Mouse (Mus musculus): ENCODE measurements around the gene Gcnt4.
A peak's percentile ranks its signal among the peaks of the same experiment; 100 is the strongest.
"Not testable (repeated sequence)": the region's sequence is repeated elsewhere in the genome, so short reads cannot be mapped to it uniquely, and the experiment has no call there.

The Gcnt4 gene

DNA sequence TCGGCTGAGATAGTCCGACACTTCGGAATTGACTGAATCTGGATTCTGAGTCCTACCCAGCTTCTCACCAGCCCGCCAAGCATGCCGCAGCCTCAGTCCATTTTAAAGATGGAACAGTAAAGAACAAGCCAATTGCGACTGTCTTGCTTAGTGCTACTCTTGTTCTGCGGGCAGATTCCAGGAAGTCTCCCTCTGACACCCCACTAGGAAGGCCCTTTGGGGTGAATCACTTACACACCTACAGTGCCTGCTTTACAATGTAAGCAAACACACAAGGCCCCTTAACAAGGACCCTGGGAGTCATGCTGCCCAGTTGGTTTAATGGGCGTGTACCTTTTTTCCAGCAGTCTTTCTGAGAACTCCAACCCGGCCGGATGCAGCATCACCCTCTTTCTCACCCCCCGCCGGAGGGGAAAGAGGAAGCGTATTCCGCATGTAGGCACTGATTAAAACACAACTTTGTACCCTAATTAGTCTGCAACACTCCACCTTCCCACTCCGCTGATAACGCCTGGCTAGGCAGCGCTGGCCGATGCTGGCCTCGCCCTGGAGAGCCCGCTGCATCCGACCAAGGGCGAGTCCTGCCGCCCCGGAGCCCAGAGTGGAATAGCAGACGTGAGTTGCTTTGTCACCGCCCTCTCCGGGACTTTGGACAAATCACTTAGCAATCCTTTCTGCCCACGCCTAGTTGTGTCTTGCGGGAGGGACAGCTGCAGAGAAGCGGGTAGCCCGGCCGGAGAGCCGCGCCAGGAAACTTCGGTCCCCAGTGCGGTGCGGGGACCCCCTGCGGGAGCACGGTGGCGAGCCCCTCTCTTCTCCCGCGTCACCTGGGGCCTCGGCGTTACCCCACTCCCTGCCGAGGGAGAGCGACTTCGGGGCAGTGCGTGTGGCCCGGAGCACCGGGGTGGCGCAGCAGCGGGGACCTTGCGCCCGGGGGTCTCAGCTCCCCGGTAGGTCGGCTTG, at the start of gene Gcnt4:
Gene Gcnt4, plus strand, starts transcription at position 691 of the 963 bp plus-strand sequence.
- peak; percentile 71 for DNase-seq (ENCODE audit: low spot score)

DNA sequence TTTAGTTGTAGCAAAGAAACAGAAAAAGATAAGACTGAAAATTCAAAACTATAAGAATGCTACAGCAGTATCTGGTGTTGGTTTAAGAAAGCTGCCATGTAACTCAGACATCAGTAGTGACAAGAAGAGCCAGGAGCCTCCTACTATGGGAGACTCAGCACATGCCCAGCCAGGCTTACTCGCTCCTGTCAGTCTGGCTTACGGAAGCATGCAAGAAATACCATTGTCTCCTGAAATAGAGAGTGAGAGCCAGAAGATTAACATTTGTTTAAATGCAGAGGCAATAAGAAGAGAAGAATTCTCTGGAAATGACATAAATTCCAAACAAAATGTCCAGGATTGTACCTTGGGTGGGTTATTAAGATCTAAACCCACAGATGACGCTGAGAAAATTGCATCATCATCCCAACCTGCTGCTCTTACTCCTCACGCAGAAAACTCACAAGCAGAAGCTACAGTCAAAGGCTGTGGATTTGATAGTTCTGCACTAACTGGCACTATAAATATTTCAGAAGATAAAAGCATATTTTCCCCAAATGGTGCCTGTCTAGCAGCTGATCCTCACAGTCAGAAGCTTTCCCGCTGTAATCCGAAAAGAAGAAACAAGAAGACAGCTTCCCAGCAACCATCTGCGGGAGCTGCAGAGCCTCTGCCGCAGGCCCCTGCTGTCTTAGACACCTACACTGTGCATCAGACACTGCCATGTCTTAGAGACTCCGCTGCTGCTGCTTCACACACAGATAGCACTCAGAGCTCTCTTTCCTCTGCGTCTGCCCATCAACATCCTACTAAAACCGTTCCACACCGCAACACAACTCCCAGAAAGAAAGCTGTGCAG, 46.0 kb upstream of the Gcnt4 start:
- DNase-seq (ENCODE audit: low spot score): no peak

DNA sequence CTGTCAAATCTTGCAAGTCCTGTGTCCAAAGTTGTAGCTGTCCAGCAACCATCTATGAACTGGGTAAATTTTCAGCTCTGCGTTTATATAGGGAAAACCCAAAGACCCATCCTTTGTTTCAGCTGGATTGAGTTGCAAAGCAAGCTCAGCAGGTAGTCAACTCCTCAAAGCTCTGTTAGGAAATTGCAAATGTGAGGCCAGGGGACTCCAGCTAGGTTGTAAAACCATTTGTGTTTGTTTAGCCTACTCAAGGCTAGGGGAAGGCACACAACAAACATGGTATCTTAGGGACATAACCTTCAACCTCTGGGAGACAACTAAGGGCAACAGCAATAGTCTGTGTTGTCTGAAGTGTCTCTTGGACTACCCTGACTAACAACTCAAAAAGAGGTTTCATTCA, 40.0 kb upstream of the Gcnt4 start:
- no peak for DNase-seq (ENCODE audit: low spot score)

DNA sequence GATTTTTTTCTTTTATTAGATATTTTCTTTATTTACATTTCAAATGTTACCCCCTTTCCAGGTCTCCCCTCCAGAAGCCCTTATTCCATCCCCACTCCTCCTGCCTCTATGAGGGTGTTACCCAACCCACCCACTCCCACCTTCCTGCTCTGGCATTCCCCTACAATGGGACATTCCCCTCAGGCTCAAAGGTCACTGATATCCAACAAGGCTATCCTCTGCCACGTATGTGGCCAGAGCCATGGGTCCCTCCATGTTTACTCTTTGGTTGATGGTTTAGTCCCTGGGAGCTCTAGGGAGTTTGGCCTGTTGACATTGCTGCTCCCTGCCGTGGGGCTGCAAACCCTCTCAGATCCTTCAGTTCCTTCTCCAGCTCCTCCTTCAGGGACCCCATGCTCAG, 34.5 kb upstream of the Gcnt4 start:
- DNase-seq (ENCODE audit: low spot score): no peak

DNA sequence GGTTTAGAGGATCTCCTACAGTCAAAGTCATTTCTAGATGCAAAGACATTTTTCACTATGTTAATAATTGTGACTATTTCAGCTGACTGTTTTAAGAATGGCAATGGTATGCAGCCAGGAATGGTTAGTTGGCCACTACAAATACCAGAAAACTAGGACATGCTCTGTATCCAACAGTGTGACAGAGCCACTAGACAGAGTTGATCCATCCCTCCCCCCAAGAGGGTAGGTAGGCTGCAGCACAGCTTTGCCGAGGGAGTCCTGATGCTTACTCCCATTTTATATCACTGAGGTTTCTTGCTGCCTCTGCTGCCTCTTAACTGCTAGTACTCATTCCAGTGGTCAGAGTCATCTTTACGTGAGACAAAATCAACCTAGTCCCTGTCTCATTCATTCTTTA, 29.3 kb upstream of the Gcnt4 start:
- DNase-seq (ENCODE audit: low spot score): no peak

DNA sequence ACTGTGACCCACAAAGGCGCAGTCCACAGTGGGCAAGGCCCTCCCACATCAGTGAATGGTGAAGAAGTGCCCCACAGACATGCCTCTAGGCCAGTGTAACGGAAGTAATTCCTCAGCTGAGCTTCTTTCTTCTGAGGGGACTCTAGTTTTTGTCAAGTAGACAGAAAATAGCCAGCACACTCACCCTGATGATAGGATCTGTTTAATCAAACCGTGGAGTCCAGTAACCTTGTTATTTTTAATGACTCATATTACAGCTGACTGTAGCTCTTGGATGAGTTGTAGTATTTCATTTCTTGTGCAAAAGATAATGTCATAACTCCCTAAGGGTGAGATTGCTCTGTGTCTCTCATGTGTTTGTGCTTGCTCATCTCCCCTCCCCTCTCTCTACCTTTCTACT, 17.8 kb upstream of the Gcnt4 start:
- no peak for DNase-seq (ENCODE audit: low spot score)

DNA sequence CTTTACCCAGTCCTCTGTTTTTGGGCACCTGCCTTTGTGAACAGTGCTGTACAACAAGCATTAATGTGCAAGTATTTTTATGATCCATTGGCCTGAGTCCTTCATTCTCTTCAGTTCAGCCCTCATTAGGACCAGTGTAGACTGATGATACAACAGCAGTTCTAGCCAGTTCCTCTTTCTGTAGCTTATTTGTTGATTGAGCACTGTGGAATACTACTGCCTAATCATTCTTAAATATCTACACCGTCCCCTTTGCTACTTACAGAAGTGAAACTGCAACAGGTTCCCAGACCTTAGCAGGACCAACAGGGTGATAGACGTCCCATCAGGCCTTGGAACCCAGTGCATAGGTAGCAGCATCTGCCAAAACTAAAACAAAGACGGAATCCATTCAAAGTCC, 13.3 kb upstream of the Gcnt4 start:
- no peak for DNase-seq (ENCODE audit: low spot score)

DNA sequence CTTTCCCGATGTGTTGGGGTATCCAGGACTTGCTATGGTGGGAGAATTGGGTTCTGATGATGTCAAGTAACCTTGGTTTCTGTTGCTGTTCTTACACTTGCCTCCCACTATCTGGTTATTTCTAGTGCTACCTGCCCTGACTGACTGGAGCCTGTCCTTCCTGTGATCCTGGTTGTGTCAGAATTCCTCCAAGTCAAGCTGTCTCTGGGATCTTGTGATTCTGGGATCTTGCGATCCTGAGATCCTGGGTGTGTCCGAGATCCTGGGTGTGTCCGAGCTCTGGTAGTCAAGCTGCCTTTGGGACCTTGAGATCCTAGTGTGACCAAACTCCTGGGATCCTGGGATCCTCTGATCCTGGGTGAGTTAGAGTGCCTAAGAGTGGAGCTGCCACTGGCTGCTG, 1.4 kb upstream of the Gcnt4 start:
- DNase-seq (ENCODE audit: low spot score): not testable (repeated sequence)

DNA sequence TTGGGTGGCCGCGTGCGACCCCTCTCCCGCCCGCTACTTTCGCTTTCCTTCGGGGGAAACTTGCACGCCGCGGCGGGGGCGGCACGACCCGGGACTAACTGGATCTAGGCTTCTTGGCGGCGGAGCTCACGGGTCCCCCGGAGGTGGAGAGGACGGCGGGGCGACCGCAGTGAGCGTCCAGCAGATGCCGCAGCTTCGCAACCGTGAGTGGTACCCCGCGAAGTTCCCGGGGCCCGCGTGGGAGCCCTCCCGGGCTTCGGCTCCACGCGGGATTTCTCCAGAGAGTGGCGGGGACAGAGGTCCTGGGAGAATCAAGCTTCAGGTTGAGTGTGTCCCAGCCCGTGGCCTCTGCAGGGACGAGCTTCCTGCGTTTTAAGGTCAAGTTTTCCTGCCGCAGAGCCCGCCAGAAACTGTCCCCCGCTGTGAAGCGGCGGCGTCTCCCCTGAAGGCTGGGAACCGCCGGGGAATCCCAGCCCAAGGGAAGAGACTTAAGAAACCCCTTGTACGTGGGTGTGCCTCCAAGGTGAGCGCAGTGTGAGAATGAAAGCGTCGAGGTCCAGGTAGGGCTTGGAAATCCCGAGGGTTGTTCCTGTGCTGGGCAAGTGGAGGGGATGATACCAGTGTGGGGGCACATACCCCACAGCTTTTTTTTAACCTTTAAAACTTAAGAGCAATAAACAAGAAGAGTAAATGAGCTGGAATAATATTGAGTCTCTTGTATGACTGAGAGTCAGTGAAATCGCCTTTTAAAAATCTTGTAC, 676 bp downstream of the Gcnt4 start:
- no peak for DNase-seq (ENCODE audit: low spot score)

DNA sequence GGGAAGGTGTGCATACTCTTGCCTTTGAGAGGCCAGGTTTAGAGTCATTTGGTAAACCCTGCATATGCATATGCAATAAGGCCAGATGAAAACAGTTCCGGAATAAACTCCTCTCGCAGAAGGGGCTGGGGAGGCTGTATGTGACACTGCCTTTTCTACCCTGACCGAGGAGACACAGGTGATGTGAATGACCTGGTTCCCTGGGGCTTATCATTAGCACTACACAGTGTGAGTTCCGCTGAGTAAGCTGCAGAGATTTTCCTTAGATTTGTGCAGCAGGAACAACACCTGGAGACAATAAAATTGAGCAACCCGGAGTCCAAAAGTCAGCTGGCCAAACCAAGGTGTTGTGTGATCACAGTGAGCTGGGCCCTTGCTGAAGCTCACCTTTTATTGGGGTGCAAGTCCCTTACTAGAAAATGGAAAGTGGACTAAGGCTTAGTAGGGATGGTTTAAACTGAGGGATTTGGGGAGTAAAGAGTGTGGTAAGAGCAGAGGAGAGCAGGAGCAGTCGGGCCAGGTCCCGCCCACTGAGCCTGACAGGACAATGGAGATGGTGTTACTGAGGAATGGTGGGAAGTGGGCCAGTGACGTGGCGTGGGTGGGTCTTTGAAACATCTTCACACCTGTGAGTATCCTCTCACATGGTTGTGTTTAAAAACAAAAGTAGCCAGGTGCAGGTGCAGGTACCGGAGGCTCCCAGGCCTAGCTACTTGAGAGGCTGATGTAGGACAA, 1.7 kb downstream of the Gcnt4 start:
- DNase-seq (ENCODE audit: low spot score): no peak

DNA sequence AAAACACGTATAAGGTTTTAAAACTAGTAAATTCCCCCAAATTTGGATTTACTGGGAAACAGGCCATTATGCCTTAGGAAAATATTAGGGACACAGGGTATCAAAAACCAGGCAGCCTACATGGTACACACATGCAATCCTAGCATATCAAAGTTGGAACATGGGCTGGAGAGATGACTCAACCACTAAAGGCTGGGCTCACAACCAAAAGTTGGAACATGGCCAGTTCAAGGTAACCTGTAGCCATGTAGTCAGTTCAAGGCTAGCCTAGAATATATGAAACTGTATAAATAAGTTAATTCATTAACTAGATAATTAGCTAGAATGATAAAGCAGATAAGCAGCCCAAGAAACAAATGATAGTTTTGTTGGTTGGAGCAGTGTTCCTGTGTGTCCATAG, 3.3 kb downstream of the Gcnt4 start:
- DNase-seq (ENCODE audit: low spot score): no peak

DNA sequence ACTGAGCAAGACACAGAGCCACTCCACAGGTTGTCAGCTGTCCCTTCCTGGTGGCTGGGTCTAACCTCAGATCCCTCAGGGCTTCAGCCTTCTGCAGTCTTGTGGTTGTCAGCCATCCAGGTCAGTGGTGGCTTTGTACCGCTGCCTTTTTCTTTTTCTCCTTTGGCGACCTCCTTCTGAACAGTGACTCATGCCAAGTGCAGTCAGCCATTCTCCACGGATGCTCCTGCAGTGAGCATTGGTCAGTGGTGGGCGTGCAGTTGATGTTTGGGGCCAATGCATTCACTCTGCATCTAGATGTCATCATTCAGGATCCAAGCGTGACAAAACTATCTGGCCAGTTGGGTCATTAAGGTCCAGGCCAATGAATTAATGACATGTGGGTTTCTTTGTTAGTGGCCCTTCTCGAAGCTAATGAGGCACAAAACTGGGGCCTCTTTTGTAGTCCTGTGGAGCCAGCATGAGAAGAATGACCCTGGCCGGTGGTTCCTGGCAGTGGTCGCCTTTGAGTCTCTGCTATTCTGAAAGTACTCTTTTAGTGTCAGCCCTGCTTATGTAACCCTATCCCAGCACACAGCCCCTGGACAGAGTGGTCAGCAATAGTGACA, 4.0 kb downstream of the Gcnt4 start:
- no peak for DNase-seq (ENCODE audit: low spot score)

DNA sequence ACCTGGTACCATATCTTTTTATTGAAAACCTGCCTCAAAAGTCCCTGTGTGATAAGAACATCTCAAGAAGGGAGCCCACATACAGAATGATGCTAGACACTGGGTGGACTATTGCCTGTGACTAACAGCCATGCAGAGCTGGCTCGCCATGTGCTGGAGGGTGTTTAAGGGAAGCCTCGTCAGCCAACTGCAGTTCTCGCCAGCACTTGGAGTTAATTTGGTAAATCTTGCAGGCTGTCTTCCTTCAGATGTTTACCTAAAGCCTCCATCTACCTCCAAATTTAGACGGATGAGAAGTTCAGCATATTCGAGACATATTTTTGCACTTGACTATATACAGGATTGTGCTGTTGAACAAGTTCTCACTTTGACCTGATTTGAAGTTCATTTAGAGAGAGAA, 8.3 kb downstream of the Gcnt4 start:
- no peak for DNase-seq (ENCODE audit: low spot score)

DNA sequence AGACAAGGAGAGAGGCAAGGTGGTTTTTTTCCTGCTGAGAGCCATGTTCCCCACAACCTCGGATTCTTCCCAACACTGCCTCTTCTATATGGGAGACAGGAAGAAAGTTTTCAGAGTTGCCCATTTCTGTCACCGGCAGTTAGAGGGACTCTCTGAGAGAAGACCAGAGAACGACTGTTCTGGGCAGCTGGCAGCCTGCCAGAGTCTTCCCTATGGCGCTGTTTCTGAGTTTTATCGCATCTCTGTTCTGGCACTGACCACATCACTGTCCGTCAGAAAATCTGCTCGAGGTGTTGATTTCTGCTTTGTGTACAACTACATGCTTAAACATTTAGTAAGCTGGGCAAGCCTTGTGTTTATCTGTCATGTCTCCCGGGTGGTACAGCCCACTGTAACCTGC, 8.9 kb downstream of the Gcnt4 start:
- no peak for DNase-seq (ENCODE audit: low spot score)

DNA sequence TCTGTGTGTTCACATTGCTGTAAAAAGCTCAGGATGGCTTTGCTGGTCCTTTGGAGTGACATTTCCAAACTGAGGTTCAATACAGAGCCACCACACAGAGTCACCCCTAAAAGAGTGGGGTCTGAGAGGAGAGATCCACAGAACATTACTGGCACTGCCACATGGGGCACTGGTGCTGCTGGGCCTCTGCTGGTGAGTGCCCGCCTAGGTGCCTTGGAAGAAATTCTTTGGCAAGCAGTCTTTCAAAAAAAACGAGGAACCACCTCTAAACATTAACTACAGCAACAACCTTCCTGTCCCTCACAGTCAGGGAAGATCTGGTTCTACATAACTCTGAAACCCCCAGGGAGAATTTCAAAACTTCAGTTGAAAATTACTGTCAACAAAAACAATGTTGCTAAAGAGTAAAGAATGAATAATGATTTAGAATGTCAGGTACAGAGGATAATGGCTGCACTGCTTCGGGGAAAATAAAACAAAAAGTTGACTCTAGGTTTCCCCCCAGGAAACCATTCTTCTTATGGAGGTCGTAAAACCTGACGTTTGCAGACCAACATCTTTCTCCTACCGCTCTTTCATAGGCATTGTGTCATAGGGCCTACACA, 11.8 kb downstream of the Gcnt4 start:
- DNase-seq (ENCODE audit: low spot score): no peak

DNA sequence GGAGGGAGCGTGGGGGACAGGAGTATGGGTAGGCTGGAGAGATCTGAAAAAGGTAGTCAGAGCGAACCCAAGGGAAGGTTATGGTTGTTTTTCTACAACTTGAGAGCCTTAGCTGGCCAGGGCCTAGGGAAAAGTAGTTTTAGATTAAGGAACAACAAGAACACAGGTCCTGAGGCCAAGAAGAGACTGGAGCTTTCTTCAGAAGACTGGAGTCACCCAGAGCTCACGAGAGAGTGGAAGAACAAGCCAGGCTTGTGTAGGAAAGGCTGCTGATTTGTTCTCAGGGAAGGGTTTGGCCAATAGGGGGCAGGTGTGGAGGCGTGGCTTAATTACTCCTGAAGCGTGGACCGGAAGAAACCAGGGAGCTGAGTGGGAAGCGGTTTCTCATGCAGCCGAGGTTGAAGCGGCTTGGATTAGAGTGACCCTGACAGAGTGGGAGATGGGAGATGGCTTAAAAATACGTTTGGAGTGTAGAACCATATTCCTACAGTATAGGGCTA, 12.6 kb downstream of the Gcnt4 start:
- no peak for DNase-seq (ENCODE audit: low spot score)

DNA sequence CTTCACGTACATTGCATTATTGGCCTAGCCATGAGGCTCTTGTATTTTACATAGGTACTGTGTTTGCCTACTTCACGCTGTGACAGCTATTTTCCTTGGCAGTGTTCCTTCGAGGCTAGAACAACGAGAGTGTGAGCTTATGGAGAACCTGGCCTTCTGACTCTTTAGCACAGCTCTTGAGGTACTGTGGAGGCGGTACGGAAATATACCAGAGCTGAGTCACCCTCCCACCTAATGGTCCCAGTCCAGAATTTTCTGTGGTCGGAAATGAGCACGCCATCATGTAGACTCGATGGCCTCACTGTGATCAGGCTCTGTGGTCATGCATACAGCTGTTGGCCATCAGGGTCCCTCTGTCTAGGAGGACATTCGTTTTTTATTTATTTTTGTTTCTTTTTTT, 15.2 kb downstream of the Gcnt4 start:
- DNase-seq (ENCODE audit: low spot score): no peak

DNA sequence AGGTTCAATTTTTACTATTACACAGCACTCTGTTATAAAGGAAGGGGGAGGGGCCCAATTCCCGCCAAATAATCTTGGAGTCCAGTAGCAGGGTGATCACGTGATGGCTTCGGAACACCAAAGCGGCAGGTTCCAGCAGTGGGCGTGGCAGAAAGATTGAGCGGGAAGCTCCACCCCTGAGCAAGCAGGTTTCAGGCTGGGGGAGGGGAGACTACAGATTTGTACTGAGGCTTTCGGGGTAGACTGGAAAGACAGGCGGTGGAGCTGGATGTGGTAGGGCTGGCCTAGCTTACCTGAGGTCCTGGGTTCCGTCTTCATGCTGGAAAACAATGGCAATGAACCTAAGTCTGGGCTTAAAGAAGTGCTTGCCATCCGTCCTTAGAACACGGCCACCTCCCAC, 17.0 kb downstream of the Gcnt4 start:
- DNase-seq (ENCODE audit: low spot score): not testable (repeated sequence)

DNA sequence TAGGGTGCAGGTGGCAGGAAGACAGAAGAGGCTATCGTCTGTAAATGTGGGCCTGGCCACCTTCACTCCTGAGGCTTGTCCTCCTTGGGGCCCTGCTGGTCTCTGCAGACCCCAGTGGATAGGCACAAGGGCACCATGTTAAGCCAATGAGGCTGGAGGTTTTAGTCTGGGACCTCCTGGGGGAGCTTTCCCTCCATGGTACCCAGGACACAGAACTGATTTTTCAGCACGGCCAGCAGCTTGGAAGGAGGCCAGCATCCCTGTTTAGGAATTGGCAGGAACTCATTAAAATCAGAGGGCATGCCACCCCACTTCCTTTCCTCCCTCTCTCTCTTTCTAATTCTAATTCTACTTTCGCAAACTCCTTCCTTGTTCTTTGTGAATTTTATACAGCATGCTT, 19.1 kb downstream of the Gcnt4 start:
- no peak for DNase-seq (ENCODE audit: low spot score)

DNA sequence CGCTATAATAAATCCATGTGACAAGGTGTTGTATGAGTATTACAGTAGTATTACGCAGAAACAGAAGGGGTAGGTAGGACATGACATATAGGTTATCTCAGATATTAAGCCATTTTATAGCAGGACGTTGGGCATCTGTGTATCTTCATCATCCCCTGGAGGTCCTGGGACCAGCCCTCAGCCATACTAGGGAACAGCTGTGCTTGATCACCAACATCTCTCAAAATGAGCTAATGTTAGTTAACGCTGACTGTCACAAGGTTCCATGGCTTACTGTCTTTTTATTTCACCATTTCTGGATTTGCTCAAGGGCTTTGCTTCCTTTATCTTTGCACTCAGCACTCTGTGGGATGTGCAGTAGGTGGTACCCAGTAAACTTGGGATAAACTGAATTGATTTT, 21.3 kb downstream of the Gcnt4 start:
- no peak for DNase-seq (ENCODE audit: low spot score)

DNA sequence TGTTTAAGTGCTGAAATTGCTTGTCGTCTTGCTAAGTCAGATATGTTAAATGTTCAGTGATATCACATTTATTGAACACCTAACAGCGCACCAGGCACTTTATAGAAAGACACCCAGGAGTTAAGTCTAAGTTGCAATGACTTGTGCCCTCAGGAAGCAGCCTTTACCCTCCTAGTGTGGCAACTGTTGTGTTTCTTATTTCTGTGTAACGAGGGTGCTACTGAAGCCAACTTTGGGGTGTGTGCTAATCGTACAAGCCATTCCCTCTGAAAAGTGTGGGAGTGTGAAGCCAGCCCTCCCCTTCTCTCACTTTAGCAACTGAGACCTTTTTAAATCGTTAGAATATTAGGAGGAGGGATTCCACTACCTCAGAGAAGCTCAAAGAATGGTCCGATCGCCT, 23.2 kb downstream of the Gcnt4 start:
- DNase-seq (ENCODE audit: low spot score): no peak
